Mouse (Mus musculus): ENCODE results near the gene Txlna. TPM values are rescaled to one million over a fixed set of nuclear protein-coding genes. Genes with fewer than 3 reads are reported as not detected.
A peak's percentile ranks its signal among the peaks of the same experiment; 100 is the strongest.

The Txlna gene
- total RNA-seq (2021) = 10 to 100 TPM; 44.0 to 44.1 TPM

DNA sequence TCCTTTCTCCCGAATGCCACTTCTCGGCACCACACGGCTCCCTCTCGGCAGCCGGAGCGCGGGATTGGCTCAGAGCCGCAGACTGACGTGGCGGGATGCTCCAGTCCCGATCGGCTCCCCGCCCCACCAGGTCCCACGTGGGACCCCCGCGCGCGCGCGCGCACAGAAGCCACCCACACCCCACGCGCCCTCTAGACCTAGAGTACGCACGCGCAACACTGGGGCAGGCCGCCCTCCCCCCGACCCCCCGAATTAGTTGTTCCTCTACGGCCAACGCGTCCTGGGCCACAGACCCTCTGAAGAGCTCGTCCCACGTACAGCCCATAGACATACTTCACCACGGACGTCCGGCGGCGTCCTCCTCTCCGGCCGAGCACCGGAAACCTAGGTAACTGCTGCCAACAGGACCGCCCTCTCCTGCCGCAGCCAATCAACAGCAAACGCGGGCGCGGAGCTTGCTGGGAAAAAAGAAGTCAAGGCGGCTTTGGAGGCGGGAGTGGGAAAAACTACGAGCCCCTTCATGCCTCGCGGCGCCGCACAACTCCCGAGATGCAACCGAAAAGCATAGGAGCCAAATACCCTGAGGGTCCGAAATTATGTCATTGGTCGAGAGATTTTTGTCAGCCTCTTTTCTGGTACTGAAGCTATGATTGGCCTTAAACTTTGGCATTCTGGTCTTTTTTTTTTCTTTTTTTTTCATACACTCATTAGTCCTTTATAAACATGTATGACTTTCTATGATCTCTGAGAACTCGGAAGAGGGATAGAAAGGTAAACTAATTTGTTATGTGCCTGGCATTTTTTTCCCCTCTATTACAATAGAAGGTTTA, at the start of gene Txlna:
Gene Txlna (minus strand): TSS at position 428 of the 830 bp plus-strand sequence.
- DNase-seq (ENCODE audit: extremely low spot score in 1 of 2, low spot score in 1 of 2) = peak; percentile 90 to 96

DNA sequence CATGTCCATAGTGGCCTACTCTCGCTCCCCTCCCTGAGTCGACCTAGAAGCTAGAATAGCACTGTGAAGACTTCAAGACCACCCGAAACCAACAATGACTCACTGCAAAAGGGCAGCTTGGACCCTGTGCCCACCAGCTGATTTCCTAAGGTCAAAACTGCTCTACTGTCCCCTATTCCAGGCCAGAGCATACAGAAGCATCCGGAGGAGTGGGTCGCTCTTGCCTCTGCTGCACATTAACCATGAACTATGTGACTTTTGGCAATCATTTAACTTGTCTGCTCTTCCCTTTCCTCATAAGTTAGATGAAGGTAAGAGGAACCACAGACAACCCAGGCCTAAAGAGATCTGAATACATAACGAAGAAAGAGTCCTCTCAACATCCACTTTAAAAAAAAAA, 43.7 kb upstream of the Txlna start:
- no peak for DNase-seq (ENCODE audit: extremely low spot score in 1 of 2, low spot score in 1 of 2)

DNA sequence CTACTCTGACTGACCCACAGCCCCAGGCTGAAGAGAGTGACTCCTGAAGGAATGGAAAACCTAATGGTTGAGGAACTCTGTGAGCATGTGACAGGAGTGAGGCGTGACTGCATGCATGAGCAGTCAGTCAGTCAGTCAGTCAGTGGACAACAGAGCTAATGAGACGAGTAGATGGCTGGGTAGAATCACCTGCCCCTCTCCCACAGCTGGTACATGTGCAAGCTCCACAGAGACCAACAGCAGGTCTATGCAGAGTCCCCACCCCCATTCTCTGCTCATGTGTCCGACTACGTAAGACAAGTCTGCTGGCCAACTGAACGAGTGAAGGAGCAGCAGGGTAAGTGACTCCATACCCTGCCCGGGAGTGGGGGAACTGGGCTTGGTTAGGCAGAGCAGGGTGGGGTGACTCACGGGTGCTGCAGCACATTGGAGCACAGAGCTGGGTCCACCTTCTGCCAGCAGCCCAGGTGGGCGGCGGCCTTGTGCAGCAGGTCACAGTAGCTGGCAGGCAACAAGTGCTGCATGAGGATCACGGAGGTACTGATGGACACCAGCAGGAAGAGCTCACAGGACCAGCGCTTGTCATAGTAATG, 43.1 kb upstream of the Txlna start:
- no peak for DNase-seq (ENCODE audit: extremely low spot score in 1 of 2, low spot score in 1 of 2)

DNA sequence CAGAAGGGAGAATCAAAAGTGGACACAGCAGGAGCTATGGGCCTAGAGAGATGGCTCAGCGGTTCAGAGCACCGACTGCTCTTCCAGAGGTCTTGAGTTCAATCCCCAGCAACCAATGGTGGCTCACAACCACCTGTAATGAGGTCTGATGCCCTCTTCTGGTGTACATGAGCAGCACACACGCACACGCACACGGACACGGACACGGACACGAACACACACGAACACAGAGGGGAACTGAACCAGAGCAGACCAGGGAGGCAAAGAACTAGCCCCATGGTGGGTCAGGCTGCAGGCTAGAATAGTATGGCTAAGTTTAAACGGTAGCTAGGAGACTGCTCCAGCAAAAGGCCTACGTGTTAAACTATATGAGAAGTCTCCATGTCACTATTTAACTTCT, 41.0 kb upstream of the Txlna start:
- no peak for DNase-seq (ENCODE audit: extremely low spot score in 1 of 2, low spot score in 1 of 2)

DNA sequence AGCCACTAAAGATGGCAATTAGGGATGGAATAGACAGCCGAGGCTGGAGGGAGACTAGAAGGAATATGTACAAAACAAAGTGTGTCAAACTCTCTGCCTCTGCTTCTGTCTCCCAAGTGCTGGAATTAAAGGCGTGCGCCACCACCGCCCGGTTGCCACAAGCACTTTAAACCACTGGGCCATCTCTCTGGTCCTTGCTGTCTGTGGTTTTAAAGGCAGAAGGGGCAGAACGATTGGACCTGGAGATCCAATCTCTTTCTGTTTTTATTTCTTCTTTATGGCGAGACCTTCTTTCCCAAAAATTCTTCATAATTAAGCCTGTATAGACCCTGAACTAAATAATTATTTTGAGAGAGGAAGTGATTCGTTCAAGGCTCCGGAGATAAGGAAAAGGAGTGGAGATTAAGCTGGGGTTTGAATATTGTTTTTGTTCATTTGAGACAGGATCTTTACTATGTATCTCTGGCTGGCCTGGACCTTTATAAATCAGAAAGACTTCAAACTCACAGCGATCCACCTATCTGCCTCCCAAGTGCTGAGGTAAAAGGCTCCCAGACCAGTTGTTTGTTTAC, 32.1 kb upstream of the Txlna start:
- no peak for DNase-seq (ENCODE audit: extremely low spot score in 1 of 2, low spot score in 1 of 2)

DNA sequence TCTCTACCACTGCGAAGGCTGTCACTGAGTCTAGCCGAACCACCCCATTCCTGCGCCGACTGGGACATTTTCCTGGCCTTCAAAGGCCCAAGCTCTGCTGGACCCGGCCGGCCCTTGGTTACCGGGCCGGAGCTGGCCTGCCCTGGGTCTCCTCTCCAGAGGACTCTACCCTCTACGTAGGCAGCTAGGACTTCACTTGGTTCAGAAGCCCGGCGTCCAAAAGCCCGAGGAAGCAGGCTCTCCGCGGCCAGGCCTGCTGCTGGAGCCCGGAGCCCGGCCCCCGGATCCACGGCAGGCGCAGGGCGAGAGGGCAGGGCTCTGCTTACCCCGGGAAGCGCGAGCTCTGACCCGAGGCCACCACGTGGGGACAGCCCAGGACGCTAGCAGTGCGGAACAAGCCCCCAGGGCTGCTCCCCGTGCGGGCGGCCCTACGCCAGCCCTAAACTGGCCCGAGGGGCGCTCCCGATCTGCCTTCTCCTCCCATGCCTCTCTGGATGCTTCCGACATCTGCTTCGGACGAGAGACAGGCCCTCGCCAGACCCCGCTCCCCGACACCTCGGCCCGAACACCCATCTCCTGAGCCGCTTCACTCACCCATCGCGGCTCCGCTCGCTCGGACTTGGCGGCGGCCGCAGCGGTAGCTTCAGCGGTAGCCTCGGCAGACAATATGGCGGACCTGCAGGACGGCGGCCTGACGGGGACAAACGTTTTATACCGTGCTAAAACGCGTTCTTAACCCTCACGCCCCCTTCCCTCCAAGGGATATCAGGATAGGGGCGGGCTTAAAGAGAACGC, 31.4 kb upstream of the Txlna start, which contains the start of gene Kpna6:
Gene Kpna6 (minus strand): TSS at position 685 of the 795 bp plus-strand sequence.
- peak; percentile 88 to 90 for DNase-seq (ENCODE audit: extremely low spot score in 1 of 2, low spot score in 1 of 2)

DNA sequence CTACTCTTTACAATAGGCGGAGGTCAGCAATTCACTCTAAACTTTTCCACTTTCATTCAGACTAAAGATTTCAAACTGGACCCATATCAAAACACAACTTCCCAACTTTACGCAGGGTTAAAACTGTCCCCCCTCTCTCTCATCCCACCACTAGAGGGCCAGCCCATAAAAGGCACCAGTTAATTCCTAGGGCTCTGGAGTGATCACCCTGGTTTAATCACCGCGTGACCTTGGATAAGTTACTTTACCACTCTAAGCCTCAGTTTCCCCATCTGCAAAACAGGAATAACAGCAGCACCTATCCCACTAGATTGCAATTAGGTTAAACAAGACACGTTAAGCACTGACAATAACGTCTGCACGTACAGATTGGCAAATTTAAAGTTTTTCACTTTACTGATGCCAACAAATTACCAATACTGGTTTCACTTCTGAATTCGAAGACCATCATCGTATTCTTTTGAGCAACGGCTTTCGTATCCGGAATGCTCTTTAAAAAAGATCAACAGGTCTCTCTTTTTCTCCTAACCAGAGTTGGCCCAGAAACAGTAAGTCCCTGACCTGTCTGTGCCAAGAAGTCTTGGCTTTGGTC, 30.7 kb upstream of the Txlna start:
- DNase-seq (ENCODE audit: extremely low spot score in 1 of 2, low spot score in 1 of 2) = peak in 1 of 2 experiments; percentile 44

DNA sequence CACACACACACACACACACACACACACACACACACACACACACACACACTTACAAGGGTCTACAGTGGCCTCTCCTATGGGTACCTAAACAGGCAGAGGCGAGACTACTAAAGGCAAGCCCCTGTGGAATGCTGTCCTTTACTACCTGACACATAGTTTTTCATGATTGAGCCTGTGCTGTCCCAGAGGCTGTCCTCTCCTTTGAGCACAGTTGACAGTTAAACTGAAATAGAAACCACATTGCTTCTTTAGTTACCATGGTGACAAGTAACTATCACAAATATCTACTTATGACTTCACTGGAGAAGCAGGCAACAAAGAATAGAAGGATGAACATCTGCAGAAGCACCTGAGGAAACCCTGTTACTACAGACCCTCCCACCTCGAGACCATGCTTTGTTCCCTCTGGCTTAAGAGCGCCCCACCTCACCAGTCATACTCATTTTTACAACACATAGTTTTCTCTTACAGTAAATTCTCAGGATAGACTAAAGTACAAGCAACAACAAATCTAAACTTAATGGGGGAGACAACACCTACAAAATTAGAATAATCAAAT, 21.5 kb upstream of the Txlna start:
- DNase-seq (ENCODE audit: extremely low spot score in 1 of 2, low spot score in 1 of 2) = no peak

DNA sequence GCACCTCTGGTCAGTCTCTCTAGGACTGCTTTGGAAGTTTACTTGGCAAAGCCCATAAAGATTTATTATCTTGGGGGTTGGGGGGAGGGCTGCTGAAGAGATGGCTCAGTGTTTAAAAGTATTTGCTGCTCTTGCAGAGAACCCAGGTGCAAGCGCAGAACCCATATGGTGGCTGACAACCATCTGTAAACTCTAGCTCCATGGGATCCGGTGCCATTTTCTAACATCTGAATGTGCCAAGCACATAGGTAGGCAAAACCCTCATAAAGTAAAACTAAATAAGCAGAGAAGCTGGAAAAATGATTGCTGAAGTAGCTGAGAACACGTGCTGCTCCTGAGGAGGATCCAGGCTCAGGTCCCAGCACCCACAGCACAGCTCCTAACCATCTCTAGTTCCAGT, 20.7 kb upstream of the Txlna start:
- DNase-seq (ENCODE audit: extremely low spot score in 1 of 2, low spot score in 1 of 2) = no peak

DNA sequence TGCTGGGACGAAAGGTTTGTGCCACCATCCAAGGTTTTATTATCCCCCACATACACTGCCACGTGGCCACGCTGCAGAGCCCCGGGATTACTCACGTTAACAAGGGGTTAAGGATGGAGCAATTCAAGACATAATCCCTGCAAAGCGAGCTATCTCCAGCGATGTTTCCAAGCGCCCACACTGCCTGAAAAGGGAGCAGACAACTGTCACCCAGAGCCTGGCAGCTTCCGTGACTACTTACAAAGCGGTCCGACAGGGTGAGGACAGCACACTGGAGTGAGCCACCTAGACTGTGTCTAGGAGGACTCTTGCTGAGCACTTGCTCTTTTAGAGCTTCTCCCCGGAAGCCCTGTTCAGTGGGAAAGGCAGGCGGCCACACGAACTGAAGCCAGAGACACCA, 13.9 kb upstream of the Txlna start:
- no peak for DNase-seq (ENCODE audit: extremely low spot score in 1 of 2, low spot score in 1 of 2)

DNA sequence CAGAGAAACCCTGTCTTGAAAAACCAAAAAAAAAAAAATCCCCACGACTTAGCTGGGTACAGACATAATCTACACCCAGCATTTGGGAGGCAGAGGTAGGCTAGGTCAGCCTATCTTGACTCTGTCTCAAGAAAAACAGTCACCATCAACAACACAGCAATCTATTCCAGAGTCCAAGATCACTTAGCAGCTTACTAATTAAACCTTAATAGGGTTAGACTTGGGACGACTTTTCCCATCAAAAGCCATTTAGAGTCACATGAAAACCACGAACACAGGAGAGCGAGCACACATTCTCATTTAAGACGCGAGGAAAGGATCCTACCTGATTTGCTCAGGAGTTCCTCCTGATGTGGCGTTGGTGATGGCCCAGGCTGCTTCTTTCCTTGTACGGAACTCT, 9.5 kb upstream of the Txlna start:
- DNase-seq (ENCODE audit: extremely low spot score in 1 of 2, low spot score in 1 of 2) = no peak

DNA sequence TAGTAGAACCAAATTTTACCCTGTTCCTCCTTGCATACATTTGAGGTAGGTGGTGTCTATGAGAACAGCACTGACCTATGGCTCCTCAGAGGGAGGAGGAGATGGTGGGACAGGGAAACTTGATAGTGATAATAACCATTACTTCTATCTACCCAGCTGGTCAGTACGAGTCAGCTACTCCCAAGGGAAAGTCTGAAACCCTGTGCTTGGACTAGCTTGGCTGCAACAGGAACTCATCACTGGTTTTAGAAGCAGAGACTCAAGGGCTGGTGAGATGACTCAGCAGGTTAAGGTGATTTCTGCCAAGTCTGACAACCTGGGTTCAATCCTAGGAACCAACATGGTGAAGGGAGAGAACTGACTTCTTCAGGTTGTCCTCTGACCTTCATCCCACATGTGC, 7.8 kb upstream of the Txlna start:
- DNase-seq (ENCODE audit: extremely low spot score in 1 of 2, low spot score in 1 of 2) = no peak

DNA sequence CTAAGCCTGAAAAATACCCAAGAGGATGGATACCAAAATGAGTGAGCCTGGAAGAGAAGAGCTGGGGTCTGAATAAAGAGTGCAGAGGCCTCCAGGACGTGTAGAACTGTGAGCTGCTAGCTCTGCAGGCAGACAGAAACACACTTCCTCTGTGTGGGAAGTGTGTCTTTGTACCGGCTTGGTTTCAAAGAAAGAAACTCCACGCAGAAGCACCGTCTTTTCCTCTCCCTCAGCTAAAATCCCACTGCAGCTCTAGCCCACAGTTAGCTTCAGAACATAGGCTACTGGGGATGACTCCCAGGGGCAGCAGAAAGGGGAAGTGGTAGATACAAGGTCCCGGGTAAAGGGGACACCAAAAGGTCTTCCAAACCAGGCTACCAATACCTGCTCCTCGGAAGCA, 4.3 kb upstream of the Txlna start:
- DNase-seq (ENCODE audit: extremely low spot score in 1 of 2, low spot score in 1 of 2) = no peak

DNA sequence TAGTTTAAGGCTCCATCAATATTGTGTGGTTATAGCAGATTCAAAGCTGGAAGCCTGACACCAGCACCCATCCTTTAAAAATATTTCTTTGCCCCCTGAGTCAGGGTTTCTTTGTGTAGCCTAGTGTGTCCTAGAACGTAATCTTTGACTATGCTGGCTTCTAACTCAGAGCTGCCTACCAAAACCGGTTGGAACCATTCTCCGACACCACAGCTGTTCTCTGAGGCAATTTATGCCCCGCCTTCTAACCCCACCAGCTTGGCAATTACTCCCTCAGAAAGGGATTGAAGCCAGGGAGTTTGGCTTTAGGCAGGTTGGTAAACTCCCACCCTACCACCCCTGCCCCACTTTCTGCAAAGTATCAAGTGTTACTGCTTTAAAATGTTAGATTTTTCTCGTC, 891 bp upstream of the Txlna start:
- DNase-seq (ENCODE audit: extremely low spot score in 1 of 2, low spot score in 1 of 2) = no peak

DNA sequence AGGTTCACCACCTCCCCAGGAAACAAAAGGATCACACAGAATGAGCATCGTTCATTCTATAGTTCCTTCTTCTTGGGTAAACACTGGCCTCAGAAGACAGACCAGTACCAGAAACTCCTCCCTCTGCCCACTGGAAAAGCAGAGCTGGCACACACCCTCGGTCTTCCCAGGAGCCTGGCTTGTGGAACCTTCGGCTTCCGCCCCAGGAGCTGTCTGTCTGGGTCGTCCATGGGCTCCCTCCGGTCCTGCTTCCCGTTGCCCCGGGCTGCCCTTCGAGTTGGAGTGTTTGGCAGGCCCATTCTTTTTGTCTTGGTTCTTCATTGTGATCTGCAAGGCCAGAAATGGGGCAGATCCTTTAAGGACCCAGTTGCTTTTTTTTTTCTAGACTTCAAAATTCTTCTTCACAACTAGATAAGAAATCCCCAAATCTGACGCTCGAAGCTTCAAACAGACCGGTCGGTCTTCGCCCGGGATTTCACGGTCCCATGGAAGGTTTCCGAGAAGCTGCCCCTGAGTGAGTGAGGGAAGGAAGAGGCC, 696 bp downstream of the Txlna start:
- DNase-seq (ENCODE audit: extremely low spot score in 1 of 2, low spot score in 1 of 2) = no peak

DNA sequence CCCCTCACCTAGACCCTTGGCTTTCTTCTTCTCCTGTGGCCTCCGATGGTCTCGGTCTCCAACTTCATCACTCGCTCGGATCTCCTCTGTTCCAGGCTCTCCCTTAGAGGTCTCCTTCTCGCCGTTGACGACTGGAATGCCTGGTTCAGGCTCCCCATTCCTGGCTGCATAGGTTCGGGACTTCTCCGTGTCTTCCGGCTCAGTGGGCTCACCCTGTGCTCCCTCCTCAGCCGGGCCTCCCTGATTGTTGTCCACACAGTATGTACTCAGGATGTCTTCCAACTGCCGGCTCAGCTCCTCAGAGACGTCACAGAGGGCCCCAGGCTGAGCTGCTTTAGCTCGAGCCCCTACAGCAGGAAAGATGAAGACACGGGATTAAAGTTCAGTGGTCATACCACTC, 1.6 kb downstream of the Txlna start:
- DNase-seq (ENCODE audit: extremely low spot score in 1 of 2, low spot score in 1 of 2) = no peak

DNA sequence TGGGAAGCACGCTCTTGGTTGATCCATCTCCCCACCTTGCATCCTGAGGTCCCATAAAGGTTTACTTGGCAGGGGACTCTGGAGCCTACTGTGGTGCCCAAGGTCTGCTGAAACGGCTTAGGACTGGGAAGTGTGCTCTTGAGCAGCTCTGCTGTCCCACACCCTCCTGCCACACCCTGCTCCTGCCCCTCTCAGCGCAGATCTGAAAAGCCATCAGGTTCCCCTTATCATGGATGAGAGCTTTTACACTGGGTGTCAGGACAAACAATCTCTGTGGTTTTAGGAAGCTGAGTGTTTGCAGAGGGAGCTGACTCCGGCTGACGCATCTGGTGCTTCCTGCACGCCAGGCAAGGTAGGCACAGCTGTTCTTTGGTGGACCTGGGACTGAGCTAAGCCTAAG, 7.0 kb downstream of the Txlna start:
- no peak for DNase-seq (ENCODE audit: extremely low spot score in 1 of 2, low spot score in 1 of 2)

DNA sequence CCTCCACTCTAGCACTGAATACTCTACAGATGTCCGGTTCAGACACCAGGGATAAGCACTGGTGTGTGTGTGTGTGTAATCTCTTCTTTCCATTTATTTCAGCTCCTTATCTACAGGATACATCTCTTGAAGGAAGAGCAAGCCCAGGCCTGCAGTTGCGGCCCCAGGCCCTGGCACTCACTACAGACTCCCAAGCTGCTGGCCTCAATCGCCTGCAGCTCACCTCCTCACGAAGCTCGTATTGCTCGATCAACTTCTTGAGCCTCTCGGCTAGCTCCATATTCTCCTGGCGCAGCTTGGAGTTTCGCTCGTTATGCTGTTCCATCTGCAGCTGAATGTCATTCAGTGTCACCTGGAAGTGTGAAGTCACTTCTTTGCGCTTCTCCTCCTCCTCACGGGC, 9.0 kb downstream of the Txlna start:
- no peak for DNase-seq (ENCODE audit: extremely low spot score in 1 of 2, low spot score in 1 of 2)

DNA sequence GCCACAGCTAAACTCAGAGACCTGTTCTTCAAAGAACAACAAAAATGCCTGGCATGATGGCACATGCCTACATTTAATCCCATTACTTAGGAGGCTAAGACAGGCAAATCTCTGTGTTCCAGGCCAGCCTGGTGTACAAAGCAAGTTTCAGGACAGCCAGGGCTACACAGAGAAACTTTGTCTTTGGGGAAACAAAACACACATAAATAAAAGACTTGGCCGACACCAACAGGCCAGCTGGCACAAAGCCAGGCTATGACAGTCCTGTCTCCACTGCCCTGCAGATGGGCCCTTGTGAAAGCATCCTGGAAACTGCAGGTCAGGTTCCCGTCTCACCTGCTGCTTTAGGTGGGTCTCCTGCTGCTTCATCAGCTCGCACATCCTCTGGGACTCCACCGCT, 9.9 kb downstream of the Txlna start:
- no peak for DNase-seq (ENCODE audit: extremely low spot score in 1 of 2, low spot score in 1 of 2)

DNA sequence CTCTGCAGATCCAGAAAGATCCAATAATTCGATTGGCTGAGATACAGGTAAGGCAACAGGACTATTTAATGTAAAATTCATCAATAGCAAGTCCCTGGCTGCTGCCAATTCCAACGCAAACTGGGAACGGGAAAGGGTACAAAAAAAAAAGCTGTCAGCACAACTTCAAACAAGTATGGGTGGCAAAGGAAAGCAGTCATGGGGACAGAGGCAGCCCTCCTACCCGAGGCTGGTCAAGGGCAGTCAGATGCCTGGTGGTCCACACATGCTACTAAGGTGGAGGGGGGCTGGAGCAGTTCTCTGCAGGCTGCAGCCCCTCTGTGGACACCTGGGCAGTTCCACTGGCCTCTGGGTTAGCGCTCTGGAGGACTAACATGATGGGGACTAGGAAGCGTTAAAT, 14.8 kb downstream of the Txlna start:
- no peak for DNase-seq (ENCODE audit: extremely low spot score in 1 of 2, low spot score in 1 of 2)
